Mouse (Mus musculus) liver, adult 2 months (tissue): ENCODE results near the gene Nnmt. TPM values are rescaled to one million over a fixed set of nuclear protein-coding genes. Genes with fewer than 3 reads are reported as not detected.

Experiments
- DNase-seq: peaks from one replicate; pipeline ENCODE4 v3.0.0-alpha.2; 2011; ENCODE audit warnings: low read depth, low spot score; ENCODE audit errors: extremely low read depth
- H3K27ac ChIP-seq: fragments of 200-500 bp; replicated peaks from 2 replicates; pipeline ENCODE4 v1.5.1; 2012; ENCODE audit warnings: low read depth, mild to moderate bottlenecking, control low read depth, inconsistent platforms, low read length; ENCODE audit not compliant: insufficient read depth
- H3K27me3 ChIP-seq: fragments of 200-500 bp; 2 replicates; pipeline ENCODE4 v1.6.1; 2012; ENCODE audit warnings: mild to moderate bottlenecking, moderate library complexity, low read length, inconsistent platforms; ENCODE audit not compliant: control insufficient read depth, insufficient read depth
- H3K36me3 ChIP-seq: fragments of 200-500 bp; 2 replicates; pipeline ENCODE4 v1.6.1; 2012; ENCODE audit warnings: low read length, inconsistent platforms; ENCODE audit not compliant: control insufficient read depth, insufficient read depth
- H3K4me1 ChIP-seq: fragments of 200-500 bp; 2 replicates; pipeline ENCODE4 v1.6.1; 2011; ENCODE audit warnings: low read length; ENCODE audit not compliant: control insufficient read depth, insufficient read depth
- H3K4me3 ChIP-seq: fragments of 200-500 bp; 2 replicates; pipeline ENCODE4 v1.5.1; 2011; ENCODE audit warnings: low read depth, mild to moderate bottlenecking, control low read depth, low read length, moderate library complexity; ENCODE audit not compliant: insufficient read depth
- H3K79me2 ChIP-seq: fragments of 200-500 bp; 2 replicates; pipeline ENCODE4 v1.6.1; 2012; ENCODE audit warnings: inconsistent platforms, mild to moderate bottlenecking, low read length, moderate library complexity; ENCODE audit not compliant: control insufficient read depth, insufficient read depth
- H3K9ac ChIP-seq: fragments of 200-500 bp; 2 replicates; pipeline ENCODE4 v1.6.1; 2012; ENCODE audit warnings: low read depth, mild to moderate bottlenecking, control low read depth, inconsistent platforms, low read length
- CTCF ChIP-seq: fragments of 200-500 bp; IDR thresholded peaks from 2 replicates; pipeline ENCODE4 v1.5.1; 2011; ENCODE audit warnings: low read depth, low read length, control low read depth
- POLR2A ChIP-seq: fragments of 200-500 bp; IDR thresholded peaks from 2 replicates; pipeline ENCODE4 v1.6.1; 2011; ENCODE audit warnings: low read length, control low read depth; ENCODE audit not compliant: insufficient read depth; ENCODE audit errors: extremely low read depth
- WGBS: fragments of 180-500 bp; shearing (Covaris S2); methylation state at CpG from one replicate; pipeline ENCODE4 v1.1.7; 2018; 5-methylcytosine and 5-hydroxymethylcytosine counted together
- polyA plus RNA-seq: library from polyadenylated mRNA; depleted of rRNA; stranded (reverse); fragments of >200 nt; gene quantifications from 2 replicates; pipeline ENCODE4 v1.2.3, GENCODE M21; 2012
- total RNA-seq: library from RNA; depleted of rRNA; stranded (reverse); fragments of >200 nt; gene quantifications from 2 replicates; pipeline ENCODE4 v1.2.3, GENCODE M21; 2014

Nnmt gene
- total and polyA plus RNA-seq, 2 experiments, result 45.7 to 306 TPM

- Histone ChIP-seq H3K4me1 (peaks cover 9% of the 10 kb centered on the region; the same call in 1 of the 2 replicates), H3K4me3 (no peak overlapping the region), H3K27ac (no peak overlapping the region; the same call in 1 of the 2 replicates), H3K27me3 (no peaks in the 10 kb centered on the region), H3K9ac (no peak overlapping the region), H3K79me2 (no peaks in the 10 kb centered on the region), H3K36me3 (0 out of 2 replicates have a peak, but pooled peaks cover 2% of the 10 kb centered on the region)
- WGBS, result 76% methylated on average over 17 of the region's 17 CpGs
- no peak for DNase-seq
- TF ChIP-seq POLR2A, result no peak
- no peak for TF ChIP-seq CTCF
Observed at GRCm38 (mm10) chr9:48649851-48650685, 45.1 kb upstream of the Nnmt start.

- 10% methylated on average over 22 of the region's 22 CpGs for WGBS
- Histone ChIP-seq H3K4me1 (peaks cover 9% of the 10 kb centered on the region; the same call in 1 of the 2 replicates), H3K79me2 (no peaks in the 10 kb centered on the region), H3K9ac (peak overlapping the region; percentile 71), H3K4me3 (peak overlapping the region; percentile 30; the same call in 1 of the 2 replicates), H3K27me3 (no peaks in the 10 kb centered on the region), H3K36me3 (no peaks in the 10 kb centered on the region), H3K27ac (peak overlapping the region; percentile 63)
- peak; percentile 91 for DNase-seq
- TF ChIP-seq POLR2A (no peak), CTCF (0 out of 2 replicates have a peak, but pooled peaks have one; percentile 0)
Observed at GRCm38 (mm10) chr9:48649098-48649766, 44.3 kb upstream of the Nnmt start.

DNA sequence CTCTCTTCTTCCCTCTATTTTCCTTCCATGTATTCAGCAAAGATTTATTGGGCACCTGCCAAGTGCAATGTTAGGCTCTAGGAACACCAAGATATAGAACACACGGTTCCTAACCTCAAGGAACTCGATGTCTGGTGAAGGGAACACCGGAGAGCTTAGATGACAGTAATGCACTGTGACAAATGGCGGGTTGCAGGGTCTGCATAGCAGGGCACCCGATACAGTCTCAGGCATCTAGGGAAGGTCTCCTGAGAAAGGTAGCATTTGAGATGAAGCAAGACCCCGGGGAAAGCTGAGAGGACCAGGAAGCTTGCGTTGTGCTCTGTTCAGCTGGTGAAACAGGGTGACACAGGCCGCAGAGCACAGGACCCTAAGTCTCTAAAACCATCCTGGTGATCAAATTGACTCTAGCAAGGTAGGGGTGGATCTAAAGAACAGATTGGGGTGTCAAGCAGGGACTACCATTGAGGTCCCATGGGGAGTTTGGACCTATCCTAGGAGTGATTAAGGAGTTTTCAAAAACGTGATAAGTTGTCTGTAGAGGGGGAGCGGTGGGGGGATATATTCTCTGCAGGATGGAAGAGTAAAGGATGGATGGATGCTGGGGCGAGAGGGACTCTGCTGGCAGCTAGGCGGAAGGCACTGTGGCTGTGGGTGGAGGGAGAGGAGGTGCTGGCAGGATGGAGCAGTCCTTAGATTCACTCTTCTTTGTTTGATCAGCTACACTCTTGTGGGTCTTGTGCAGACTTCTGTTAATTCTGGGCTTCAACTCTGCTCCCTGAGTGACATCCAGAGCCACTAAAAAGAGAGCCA, 43.5 kb upstream of the Nnmt start:
- DNase-seq, result no peak
- 0 out of 2 replicates have a peak overlapping the region, but pooled peaks have one; percentile 25 for H3K9ac ChIP-seq

GRCm38 (mm10) chr9:48647648-48648284, 42.8 kb upstream of the Nnmt start:
- TF ChIP-seq CTCF (no peak), POLR2A (no peak)

More for the DNA sequence above, 43.5 kb upstream of the Nnmt start:
- Histone ChIP-seq H3K27me3 (no peaks in the 10 kb centered on the region), H3K4me1 (peaks cover 9% of the 10 kb centered on the region; the same call in 1 of the 2 replicates), H3K79me2 (no peaks in the 10 kb centered on the region), H3K4me3 (no peak overlapping the region), H3K27ac (peak overlapping the region; percentile 4), H3K36me3 (no peaks in the 10 kb centered on the region)
- TF ChIP-seq CTCF (no peak), POLR2A (no peak)
- 79% methylated on average over 12 of the region's 12 CpGs for WGBS

More at GRCm38 (mm10) chr9:48647648-48648284, 42.8 kb upstream of the Nnmt start:
- H3K36me3 ChIP-seq, result no peaks in the 10 kb centered on the region
- H3K27ac ChIP-seq, result no peak overlapping the region
- H3K4me1 ChIP-seq, result peaks cover 9% of the 10 kb centered on the region; the same call in 1 of the 2 replicates
- H3K27me3 ChIP-seq, result no peaks in the 10 kb centered on the region
- 73% methylated on average over 10 of the region's 10 CpGs for WGBS
- H3K79me2 ChIP-seq, result no peaks in the 10 kb centered on the region
- H3K4me3 ChIP-seq, result no peak overlapping the region
- DNase-seq, result no peak
- no peak overlapping the region for H3K9ac ChIP-seq
